Mouse (Mus musculus): ENCODE results near the gene Myh10. TPM values are rescaled to one million over a fixed set of nuclear protein-coding genes. Genes with fewer than 3 reads are reported as not detected.

Myh10 gene
- polyA plus RNA-seq, 1 experiment, result 5.6 TPM

- TF ChIP-seq POLR2A (IDR thresholded peaks at IDR 0.05; ENCODE audit: control insufficient read depth, extremely low read depth, insufficient read depth, low read length, poor library complexity), result no peak
- no peak for TF ChIP-seq CTCF (IDR thresholded peaks at IDR 0.05; ENCODE audit: borderline replicate concordance, control insufficient read depth, extremely low read depth, insufficient read depth, low read length, poor library complexity)
- Histone ChIP-seq H3K36me3 (ENCODE audit: control insufficient read depth, insufficient read depth, low read length) (no peaks in the 10 kb centered on the region), H3K4me3 (ENCODE audit: control insufficient read depth, insufficient read depth, low read length) (no peak overlapping the region), H3K4me1 (replicated peaks; ENCODE audit: control insufficient read depth, insufficient read depth, low read length) (no peaks in the 10 kb centered on the region), H3K27ac (ENCODE audit: control insufficient read depth, insufficient read depth, low read length) (no peak overlapping the region), H3K27me3 (ENCODE audit: control insufficient read depth, insufficient read depth, low read length) (no peaks in the 10 kb centered on the region)
- DNase-seq, result no peak
- WGBS, result 91% methylated on average over 10 of the region's 10 CpGs
These were observed 88.5 kb downstream of the Myh10 start for GRCm38 (mm10) chr11:68779735-68780465.

DNA sequence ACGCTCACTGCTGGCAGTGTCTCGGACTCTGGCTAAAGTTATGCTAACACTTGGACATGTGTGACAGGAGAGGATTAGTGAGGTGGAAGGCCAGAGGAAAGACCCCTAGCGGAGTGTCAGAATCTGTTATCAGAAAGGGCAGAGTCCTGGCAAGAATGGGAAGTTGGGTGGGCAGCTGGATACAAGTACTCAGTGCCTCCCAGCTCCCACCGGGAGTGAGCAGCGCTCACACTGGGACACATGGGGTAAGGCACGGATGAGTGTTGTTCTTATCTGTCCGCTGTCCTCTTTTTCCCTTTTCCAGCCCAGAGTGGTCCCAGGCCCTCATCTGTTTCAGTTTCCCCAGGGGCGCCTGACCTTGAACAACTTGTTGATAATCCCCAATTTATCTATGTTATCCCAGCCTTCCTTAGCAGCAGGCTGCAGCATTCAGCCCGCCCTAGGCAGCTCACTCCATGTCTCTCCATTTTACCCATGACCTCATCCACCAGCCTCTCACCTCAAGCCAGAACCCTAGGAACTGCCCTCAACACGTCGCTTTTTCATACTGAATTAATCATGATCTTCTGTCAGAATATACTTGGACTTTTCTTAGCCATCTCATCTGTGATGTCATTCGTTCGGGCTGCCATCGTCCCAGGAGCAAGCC is 89.2 kb downstream of the Myh10 start:
- Histone ChIP-seq H3K27me3 (ENCODE audit: control insufficient read depth, insufficient read depth, low read length) (no peaks in the 10 kb centered on the region), H3K4me1 (replicated peaks; ENCODE audit: control insufficient read depth, insufficient read depth, low read length) (no peaks in the 10 kb centered on the region), H3K27ac (ENCODE audit: control insufficient read depth, insufficient read depth, low read length) (no peak overlapping the region), H3K36me3 (ENCODE audit: control insufficient read depth, insufficient read depth, low read length) (no peaks in the 10 kb centered on the region), H3K4me3 (ENCODE audit: control insufficient read depth, insufficient read depth, low read length) (no peak overlapping the region)
- TF ChIP-seq POLR2A (IDR thresholded peaks at IDR 0.05; ENCODE audit: control insufficient read depth, extremely low read depth, insufficient read depth, low read length, poor library complexity) (no peak), CTCF (IDR thresholded peaks at IDR 0.05; ENCODE audit: borderline replicate concordance, control insufficient read depth, extremely low read depth, insufficient read depth, low read length, poor library complexity) (no peak)
- no peak for DNase-seq
- WGBS, result 94% methylated on average over 14 of the region's 14 CpGs

GRCm38 (mm10) chr11:68782336-68782735 is 91.0 kb downstream of the Myh10 start:
- TF ChIP-seq POLR2A (IDR thresholded peaks at IDR 0.05; ENCODE audit: control insufficient read depth, extremely low read depth, insufficient read depth, low read length, poor library complexity), result no peak
- no peak for TF ChIP-seq CTCF (IDR thresholded peaks at IDR 0.05; ENCODE audit: borderline replicate concordance, control insufficient read depth, extremely low read depth, insufficient read depth, low read length, poor library complexity)
- WGBS, result 50% methylated on average over 9 of the region's 9 CpGs
- Histone ChIP-seq H3K27ac (ENCODE audit: control insufficient read depth, insufficient read depth, low read length) (no peak overlapping the region), H3K36me3 (ENCODE audit: control insufficient read depth, insufficient read depth, low read length) (no peaks in the 10 kb centered on the region), H3K4me3 (ENCODE audit: control insufficient read depth, insufficient read depth, low read length) (no peak overlapping the region), H3K27me3 (ENCODE audit: control insufficient read depth, insufficient read depth, low read length) (no peaks in the 10 kb centered on the region), H3K4me1 (replicated peaks; ENCODE audit: control insufficient read depth, insufficient read depth, low read length) (0 out of 2 replicates have a peak, but pooled peaks cover 3% of the 10 kb centered on the region)
- no peak for DNase-seq

GRCm38 (mm10) chr11:68785813-68786212 is 94.5 kb downstream of the Myh10 start:
- Histone ChIP-seq H3K4me3 (ENCODE audit: control insufficient read depth, insufficient read depth, low read length) (no peak overlapping the region), H3K27me3 (ENCODE audit: control insufficient read depth, insufficient read depth, low read length) (no peaks in the 10 kb centered on the region), H3K36me3 (ENCODE audit: control insufficient read depth, insufficient read depth, low read length) (no peaks in the 10 kb centered on the region), H3K27ac (ENCODE audit: control insufficient read depth, insufficient read depth, low read length) (no peak overlapping the region), H3K4me1 (replicated peaks; ENCODE audit: control insufficient read depth, insufficient read depth, low read length) (peaks cover 6% of the 10 kb centered on the region)
- DNase-seq, result peak; percentile 31
- WGBS, result 81% methylated on average over 8 of the region's 8 CpGs
- TF ChIP-seq POLR2A (IDR thresholded peaks at IDR 0.05; ENCODE audit: control insufficient read depth, extremely low read depth, insufficient read depth, low read length, poor library complexity) (no peak), CTCF (IDR thresholded peaks at IDR 0.05; ENCODE audit: borderline replicate concordance, control insufficient read depth, extremely low read depth, insufficient read depth, low read length, poor library complexity) (no peak)

GRCm38 (mm10) chr11:68787222-68787621 is 95.9 kb downstream of the Myh10 start:
- Histone ChIP-seq H3K36me3 (ENCODE audit: control insufficient read depth, insufficient read depth, low read length) (no peaks in the 10 kb centered on the region), H3K27me3 (ENCODE audit: control insufficient read depth, insufficient read depth, low read length) (no peaks in the 10 kb centered on the region), H3K4me3 (ENCODE audit: control insufficient read depth, insufficient read depth, low read length) (no peak overlapping the region), H3K4me1 (replicated peaks; ENCODE audit: control insufficient read depth, insufficient read depth, low read length) (peaks cover 6% of the 10 kb centered on the region), H3K27ac (ENCODE audit: control insufficient read depth, insufficient read depth, low read length) (no peak overlapping the region)
- DNase-seq, result no peak
- 93% methylated on average over 9 of the region's 9 CpGs for WGBS
- no peak for TF ChIP-seq POLR2A (IDR thresholded peaks at IDR 0.05; ENCODE audit: control insufficient read depth, extremely low read depth, insufficient read depth, low read length, poor library complexity)
- no peak for TF ChIP-seq CTCF (IDR thresholded peaks at IDR 0.05; ENCODE audit: borderline replicate concordance, control insufficient read depth, extremely low read depth, insufficient read depth, low read length, poor library complexity)

DNA sequence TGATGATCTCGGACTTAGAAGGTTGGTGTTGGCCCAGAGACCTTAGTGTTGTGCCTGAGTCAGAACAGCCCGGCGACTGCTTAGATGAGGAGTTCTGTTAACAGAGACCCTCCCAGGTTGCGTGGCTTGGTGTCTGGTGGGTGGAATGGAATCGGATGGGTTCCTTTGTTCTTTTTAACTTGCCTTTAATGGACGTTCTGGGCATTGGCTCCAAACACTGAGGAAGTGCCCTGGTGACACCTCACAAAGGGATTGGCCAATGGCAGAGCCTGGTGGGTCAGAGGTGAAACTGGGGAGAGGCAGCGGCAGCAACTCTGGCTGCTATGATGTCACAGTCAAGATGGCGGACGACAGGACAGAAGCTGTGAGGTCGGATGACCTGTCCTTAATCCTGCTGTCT is 99.4 kb downstream of the Myh10 start:
- TF ChIP-seq POLR2A (IDR thresholded peaks at IDR 0.05; ENCODE audit: control insufficient read depth, extremely low read depth, insufficient read depth, low read length, poor library complexity), result no peak
- TF ChIP-seq CTCF (IDR thresholded peaks at IDR 0.05; ENCODE audit: borderline replicate concordance, control insufficient read depth, extremely low read depth, insufficient read depth, low read length, poor library complexity), result no peak
- H3K36me3 ChIP-seq (ENCODE audit: control insufficient read depth, insufficient read depth, low read length), result no peaks in the 10 kb centered on the region
- no peaks in the 10 kb centered on the region for H3K27me3 ChIP-seq (ENCODE audit: control insufficient read depth, insufficient read depth, low read length)
- DNase-seq, result no peak
- peaks cover 6% of the 10 kb centered on the region for H3K4me1 ChIP-seq (replicated peaks; ENCODE audit: control insufficient read depth, insufficient read depth, low read length)
- 97% methylated on average over 10 of the region's 10 CpGs for WGBS
- no peak overlapping the region for H3K4me3 ChIP-seq (ENCODE audit: control insufficient read depth, insufficient read depth, low read length)
- no peak overlapping the region for H3K27ac ChIP-seq (ENCODE audit: control insufficient read depth, insufficient read depth, low read length)

Data from thymus, adult 2 months (tissue).